Mouse (Mus musculus) spleen, postnatal 4 days (tissue): ENCODE results near the gene Sfxn2.

ENCODE experiments used
- DNase-seq, 2 experiments: peaks; one replicate each; pipeline ENCODE4 v3.0.0; 2022; ENCODE audit warnings: low spot score in 2 of 2

Gene Sfxn2

DNA sequence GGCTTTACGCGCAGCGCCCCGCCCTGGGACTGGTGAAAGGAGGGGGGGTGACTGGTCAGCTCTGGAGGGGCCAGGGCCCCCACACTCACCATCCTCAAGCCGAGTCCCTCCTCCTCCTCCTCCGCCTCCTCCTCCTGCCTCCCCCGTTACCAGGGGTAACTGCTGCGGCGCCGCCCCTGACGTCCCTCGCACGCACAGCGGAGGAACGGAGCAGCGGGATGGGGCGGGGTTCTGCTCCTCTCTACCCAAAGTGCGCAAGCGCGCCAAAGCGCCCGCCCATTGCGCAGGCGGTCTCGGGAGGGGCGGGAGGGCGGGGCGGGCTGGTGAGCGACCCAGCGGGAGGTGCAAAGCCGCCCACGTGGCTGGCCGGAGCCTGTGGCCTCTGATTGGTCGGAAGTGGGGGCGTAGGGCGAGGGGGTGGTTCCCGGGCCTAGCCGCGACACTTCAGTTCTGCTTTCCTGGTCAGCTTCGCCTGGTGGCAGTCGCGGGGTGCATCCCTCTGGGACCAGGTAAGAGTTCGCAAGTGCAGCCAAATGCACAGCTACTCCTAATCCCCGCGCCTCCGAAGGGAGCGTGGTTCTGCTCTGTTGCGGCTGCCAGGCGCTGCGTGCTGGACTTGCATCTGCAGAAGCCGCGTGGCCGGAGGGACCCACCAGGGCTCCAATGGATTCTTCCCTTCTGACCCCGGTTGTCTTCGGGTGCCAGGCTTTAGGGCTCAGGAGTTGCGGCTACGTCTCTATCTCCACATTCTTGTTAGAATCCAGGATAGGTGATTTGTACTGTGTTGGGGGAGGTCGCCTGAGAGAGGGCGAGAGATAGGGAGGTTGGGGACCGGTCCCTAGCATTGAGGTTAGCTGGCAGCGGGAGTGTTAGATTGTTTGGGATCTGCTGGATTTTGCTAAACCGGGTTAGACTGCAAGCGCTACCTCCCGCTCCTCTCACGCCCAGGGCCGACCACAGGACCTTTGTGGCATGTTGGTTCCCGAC, at the start of gene Sfxn2, which contains the start of gene Arl3:
Gene Sfxn2, plus strand, starts transcription at position 415 of the 987 bp plus-strand sequence.
Gene Arl3, minus strand, starts transcription at position 248 of the 987 bp plus-strand sequence.
- DNase-seq = peak; percentile 95 to 97

DNA sequence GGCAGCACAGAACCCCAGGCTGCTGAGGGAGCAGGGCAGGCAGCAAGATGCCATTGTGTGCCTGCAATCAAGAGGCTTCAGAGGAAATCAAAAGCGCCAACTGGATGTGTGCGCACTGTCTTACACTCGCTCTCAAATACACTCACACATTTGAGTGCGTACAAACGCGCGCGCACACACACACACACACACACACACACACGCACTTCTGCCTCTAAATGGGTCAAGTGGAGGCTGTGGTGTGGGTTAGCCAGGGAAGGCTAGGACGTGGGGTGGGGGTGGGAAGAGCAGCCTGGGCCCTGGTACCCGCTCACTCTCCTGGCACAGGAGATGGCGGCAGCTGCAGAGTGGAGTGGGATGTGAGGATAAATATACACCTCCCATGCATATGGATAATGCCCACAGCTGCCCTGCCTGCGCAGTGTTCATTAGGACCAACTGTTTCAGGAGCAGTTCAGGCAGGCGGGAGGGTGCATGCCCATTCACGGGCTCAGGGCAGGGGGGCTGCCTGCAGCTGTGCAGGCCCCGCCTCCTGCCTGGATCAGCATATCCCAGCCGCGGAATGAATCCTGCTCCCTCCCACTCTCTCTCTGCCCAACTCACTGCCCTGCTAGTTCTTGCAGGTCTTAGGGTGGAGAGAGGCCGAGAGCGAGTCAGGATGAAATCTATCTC, 49.5 kb upstream of the Sfxn2 start:
- DNase-seq = no peak

DNA sequence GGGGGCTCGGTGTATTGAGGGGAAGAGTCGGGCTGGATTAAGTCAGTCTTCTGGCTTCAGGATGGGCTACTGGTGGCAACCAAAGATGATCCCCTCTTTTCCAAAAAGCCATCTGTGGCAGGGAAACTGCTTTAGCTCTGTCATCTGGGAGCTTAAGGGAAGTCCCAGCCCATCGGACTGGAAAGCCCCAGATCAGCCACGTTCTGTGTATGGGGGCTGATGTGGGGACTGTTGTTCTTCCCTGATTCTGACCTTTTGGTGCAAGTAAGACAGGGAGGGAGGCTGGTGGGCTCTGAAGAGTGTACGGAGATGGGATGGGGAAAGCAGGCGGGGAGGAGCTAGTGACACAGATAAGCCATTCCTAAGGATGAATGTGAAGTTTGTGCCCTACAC, 49.0 kb upstream of the Sfxn2 start:
- DNase-seq = no peak

DNA sequence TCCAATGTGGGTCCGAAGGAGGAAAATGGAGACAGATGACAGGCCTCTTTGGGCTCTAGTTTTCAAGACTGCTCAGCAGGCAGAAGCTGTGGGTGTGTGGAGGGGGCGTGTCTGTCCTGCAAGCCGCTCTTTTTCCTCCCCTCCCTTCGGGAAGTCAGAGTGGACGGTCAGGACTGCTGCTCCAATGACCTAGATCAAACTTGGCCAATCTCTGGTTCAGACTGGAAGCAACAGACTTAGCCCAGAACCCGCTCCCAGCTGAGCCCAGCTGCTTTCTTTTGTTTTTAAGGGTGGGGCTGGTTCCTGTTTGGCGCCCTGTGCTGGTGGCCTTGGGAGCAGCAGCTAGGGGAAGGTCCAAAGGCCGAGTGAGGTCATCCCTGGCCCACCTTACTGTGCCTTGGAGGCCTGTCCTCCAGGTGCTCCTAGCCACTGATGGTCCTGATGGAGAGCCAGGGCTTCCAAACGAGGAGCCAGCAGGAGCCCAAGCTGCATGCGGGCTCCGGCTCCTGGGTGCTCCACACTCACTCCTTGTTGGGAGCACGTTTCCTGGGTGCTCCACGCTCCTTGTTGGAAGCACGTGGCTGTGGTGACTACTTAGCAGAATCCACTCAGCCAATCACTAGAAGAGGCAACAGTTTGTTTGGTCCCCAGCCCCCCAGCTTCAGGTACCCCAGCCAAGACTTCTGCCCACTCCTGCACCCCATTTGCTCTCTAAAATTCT, 48.4 kb upstream of the Sfxn2 start:
- no peak for DNase-seq

DNA sequence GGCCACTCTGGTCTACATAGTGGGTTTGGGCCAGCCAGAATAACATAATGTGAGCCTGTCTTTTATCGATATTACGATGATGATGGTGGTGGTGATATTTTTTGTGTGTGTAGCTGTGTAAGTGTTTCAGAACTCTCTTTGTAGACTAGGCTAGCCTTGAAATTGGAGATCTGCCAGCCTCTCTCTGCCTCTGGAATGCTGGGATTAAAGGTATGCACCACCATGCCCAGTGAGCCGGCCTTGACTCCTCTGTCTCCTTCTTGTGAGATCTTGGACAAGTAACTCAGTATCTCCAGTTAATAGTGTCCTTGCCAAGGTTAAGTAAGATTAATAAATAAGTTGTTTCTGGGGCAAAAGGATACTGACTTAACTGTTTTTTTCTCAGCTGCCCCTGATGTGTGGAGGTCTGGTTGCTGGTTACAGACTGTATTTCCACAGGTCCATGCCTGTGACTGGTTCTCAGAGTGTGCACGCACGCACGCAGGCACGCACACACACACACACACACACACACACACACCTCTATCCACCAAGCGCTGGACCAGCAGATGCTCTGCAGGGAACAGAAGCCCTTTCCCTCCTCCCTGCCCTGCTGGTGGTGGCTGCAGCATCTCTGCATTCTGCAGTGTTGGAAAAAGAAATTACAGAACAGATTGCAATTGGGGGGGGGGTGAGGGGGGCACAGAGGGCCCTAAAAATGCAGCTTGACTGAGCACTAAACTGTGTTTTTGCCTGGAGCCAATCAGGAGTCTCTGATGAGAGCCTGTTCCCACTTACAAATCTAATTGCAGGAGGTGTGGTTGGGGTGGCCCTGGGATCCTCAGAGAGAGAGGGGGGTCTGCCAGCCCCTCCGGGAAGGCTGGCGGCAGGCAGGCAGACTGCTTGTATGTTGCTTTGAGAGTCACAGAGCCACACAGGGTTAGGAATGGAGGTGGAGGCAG, 47.2 kb upstream of the Sfxn2 start:
- DNase-seq = no peak

DNA sequence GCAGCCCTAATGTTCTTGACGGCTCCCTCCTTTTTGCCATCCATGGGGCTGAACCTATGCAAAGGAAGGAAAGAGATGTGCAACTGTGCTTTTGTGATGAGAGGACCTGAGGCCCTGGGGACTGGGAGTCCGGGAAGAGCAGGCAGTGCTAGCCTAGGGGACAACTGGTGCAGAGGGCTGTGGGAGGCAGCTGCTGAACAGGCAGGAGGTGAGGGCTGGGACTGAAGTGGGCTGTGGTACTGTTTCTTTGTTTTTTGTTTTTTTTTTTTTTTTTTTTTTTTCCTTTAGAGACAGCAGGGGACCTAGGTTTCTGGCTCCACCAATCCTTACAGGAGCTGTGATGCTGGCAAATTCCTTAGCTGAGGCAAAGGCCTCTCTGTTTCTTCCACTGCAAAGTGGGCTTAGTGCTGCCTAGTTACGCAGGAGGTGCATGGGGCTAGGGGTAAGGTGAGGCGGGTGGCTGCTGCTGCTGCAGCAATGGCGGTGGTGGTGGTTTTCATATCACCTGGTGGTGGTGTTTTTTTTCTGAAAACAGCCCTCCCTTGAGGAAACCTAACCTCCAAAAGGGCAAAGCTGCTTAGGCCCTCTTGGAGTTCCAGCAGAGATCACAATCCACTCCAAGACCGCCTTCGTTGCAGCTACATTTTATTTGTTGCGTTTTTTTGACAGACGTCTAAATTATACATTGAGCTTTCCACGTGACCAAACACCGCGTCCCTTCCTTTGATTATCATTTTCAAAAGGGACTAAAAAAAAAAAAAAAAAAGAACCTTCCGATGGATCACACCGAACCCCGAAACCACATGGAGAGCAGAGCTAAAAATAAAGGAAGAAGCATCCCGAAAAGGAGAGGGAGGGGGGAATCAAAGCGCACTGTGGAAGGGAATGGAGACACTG, 45.3 kb upstream of the Sfxn2 start:
- DNase-seq = peak in 1 of 2 experiments; percentile 62

DNA sequence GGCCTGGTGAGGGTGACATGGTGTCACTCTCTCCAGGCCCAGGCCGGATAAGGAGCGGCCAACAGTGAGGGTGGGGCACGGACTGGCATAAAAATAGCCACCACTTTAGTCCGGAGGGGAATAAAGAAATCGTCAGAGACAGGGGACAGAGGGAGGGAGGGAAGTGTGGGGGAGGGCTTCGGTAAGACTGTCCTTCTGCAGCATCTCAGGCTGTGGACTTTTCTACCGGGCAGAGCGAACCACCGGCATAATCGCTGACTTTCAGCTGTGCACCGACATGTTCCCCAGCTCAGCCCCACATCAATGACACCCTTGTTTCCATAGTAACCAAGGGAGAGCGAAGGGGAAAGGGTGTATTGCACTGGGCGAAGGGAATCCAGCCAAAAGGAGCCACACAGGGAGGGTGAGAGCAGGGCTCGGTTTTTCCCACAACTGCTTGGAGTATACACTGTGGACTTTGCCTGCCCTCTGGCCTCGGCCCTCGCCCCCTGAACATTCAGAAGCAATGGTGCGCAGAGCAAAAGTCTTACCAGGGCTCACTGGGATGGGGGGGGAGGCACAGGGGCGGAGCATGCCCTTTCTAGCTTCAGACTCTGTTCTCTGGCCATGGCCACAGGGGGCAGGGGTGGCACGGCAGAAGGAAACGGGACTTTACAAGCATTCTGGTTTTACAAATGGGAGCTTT, 44.5 kb upstream of the Sfxn2 start:
- peak; percentile 71 to 84 for DNase-seq

DNA sequence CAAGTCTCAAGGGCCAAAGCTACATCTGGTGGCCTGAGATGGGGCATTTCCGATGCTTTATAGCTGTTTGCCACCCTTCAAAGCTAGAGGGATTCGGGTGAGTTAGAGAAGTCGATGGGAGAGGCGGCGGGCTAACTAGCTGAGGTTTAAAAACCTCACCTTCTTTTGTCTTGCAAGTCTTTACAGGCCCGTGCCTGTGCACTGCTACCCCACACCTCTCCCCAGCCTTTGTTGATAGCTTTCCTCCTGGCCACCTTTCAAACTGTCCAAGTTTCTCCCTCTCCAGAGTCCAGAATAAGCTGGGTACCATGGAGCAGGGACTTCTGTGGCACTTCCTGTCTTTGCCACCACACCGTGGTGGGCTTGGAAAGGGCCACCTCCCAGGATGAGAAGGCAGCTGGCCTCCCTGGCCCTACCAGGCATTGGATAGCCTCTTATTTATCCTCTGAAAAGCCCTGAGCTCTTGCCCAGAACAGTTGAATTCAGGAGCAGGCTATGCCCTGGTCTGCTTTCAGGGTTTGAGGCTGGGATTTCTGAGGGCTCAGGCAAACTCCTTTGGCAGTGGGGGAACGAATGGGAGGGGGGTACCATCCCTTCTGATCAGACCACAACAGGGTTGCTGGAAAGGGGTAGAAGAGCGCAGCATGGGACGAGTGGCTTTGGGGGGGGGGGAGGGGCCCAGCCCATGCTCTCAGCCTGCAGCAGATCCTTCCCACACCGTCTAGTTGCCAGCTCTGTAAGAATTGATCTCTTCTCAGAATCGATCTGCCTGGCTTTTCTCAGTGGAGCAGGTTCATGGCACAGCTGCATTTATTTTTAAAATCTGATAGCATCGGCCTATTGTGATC, 43.3 kb upstream of the Sfxn2 start:
- peak in 1 of 2 experiments; percentile 61 for DNase-seq

DNA sequence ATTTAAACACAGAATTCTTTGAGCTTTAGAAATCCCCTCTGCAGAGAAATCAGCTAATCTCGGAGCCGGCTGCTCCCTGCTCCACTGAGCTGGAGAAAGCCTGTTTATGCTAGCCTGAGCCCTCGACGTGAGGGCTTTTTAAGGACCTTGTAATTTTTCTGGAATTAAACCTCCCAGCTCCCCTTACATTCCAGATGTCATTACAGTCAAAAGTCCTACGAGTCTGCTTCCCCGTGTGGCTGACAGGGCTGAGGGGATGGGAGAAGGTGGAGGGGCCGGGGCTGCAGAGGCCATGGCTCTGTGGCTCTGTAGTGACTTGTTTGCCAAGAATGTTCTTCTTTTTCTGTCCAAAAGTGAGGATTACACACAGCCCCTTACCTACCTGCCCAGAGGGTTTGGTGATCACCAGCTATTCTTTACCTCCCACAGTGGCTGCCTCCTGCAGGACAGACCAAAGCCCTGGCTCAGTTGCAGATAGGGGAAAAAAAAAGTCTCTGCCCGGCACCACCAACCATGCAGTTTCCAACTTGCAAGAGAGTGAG, 42.6 kb upstream of the Sfxn2 start:
- peak in 1 of 2 experiments; percentile 64 for DNase-seq

DNA sequence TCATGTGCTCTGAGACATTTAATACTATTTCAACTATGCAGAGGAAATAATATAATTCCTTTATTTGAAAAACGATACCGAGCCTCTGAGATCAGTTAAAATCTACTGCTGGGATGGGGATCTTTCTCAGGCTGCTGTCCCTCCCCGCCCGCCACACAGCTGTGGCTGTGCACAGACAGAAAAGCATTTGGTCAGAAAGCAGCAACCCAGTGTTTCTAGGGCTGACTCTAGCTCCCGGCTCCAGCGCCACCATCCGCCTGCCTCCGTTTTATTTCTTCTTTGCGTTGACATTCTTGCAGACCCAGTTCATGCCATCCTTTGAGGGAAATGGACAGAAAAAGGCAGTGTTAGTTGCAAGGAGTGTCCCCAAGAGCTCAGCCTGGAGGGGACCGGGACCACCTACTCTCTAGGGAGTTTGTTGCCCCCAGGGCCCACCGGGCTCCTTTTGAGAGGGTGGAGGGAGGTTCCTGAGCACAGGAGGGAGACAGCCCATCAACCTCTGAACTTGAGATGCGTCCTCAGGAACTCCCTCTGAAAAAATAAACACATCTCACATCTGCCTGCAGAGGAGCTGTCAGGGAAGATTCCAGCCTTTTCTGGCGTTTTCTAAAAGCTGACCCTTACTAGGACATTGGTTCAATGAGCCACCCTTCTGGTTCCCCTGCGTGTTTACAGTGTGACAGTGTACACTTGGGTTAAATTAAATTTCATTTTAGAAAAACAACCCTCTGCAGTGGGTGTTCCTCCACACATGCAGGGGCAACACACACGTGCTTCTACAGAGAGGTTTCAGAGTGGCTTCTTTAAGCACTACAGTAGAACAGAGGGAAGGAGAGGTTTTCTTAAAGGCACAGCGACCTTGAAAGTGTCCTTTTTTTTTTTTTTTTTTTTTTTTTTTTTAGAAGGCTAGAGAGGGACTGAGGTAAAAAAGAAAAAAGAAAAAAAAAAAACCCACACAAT, 41.8 kb upstream of the Sfxn2 start:
- DNase-seq = peak in 1 of 2 experiments; percentile 68

DNA sequence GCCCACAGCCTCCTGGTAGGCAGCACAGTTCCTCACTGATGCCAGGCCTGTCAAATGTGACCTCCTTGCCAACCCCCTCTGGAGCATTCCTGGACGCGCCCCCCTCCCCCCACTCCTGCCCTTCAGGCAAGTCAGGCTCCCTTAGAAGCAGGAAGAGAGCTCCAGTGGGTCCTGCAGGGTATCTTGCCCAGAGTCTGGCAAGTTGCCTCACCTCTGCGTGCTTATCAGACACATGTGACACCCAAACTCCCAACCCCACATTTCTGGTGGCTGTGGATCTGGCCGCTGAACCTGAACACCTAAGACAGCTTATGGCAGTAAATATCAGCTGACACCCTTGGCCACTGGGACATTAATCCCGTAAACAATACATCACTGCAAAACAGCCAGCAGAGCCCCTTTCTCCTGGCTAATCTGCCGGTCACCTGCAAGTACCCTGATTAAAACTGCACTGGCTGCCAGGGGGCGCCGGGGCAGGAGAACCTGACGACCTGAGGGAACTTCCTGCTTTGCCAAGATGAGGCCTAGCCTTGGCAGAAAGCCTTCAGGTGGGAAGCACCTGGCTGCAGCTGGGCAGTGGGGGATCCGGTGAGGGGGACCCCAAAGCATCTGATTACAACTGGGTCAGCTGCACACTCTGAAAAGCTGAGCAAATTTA, 41.0 kb upstream of the Sfxn2 start:
- DNase-seq = peak; percentile 70 to 75

DNA sequence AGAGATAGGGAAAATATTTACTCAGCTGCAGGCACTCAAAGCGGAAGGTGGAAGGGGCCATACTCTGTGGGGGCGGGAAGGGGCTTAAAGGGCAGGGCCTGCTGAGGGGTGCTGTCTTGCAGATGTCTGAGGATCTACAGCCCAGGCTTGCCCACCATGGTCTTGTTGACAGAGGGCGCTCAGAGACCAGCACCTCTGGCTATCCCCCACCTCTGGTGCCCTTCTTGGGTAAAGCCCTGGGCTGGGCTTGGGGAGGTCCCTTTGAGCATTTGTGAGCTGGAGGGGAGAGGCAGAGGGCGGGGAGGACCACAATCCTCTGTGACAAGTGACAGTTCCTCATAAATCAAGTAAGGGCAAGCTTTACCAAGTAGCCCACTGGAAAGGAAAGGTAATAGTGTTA, 40.1 kb upstream of the Sfxn2 start:
- DNase-seq = no peak

DNA sequence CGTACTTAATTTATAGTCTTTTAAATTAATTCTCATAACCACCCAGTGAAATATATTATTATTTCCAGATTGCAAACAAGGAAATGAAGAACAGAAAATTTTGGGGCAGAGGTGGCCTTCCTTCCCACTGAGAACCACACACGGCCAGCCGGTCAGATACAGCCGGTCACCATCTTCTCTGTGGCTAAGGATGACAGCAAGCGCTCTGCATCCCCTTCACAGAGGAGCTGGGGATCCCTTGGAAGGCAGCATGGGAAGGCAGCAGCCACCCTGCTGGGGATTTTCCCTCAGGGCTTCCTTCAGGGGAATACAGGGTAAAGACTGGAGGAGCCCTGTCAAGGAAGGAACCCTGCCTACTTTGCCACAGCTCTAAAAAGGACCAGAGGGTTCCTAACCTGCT, 39.6 kb upstream of the Sfxn2 start:
- no peak for DNase-seq

DNA sequence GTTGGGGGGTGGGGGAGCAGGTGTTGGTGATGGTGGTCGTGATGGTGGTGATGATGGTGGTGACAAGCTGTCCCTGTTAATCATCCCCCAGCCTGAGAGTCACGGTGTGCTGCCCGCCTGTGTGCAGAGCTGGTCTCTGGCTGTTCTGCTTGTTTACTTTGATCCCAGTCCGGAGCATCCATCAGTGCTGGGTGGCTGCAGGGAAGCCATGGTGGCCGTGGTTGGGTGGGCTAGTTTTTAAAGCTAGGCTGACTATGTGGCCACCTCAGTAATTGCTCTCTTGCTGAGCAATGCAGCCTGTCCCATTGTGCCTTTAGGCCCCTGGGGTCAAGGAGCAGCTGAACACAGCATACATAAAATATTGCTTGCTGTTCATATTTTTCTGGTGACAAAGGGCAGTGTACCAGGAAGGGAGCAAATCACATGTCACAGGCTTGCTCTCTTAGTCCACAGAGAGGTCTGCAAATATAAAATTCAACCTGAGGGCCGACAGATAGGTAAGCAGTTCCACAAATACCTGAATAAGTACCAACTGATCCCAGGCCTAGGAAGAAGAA, 38.5 kb upstream of the Sfxn2 start:
- DNase-seq = no peak

DNA sequence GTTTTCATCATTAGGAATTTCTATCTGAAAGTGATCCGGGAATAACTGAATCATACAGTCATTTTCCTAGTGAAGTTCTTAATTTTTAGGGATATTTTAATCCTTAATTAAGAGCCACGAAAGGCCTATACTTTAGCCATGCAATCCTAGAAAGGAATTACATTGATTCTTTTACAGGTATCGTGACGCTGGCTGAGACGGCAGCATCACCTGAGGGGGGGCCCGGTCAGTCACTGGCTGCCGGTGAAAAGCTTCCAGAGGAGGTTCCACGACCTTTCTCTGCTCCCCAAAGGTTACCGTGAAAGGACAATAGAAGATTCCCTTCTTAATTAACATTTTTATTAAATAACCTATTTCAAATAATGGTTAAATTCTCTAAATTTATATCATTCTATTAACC, 35.8 kb upstream of the Sfxn2 start:
- no peak for DNase-seq

DNA sequence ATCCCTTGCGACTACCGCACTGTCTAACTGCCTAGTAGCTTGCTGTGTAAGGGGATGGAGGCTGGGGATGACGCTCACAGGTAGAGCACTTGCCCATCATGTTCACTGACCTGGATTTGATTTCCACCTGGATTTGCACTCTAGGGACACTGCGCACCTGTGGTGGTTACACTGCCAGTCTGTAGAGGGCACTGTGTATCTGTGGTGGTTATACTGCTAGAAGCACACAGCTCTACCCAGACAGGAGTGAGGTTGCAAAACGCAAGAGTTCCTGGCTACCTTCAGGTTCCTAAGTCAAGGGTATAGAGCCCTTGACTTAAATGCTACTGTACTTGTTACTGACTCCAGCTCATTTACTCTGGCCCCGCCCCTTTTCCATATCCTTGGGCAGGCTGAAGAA, 35.0 kb upstream of the Sfxn2 start:
- no peak for DNase-seq
